Mouse (Mus musculus): ENCODE measurements at regions not wholly inside any gene's neighbourhood (a gene's known extent, or its start where the extent isn't known, plus 50 kb on each side); places are given as distances from the start of the nearest gene placed in this dataset.

- Histone ChIP-seq H3K36me3 (no peaks in the 10 kb centered on the region), H3K27me3 (replicated peaks) (no peaks in the 10 kb centered on the region), H3K27ac (replicated peaks) (no peak overlapping the region), H3K4me1 (no peaks in the 10 kb centered on the region), H3K9ac (no peak overlapping the region), H3K4me2 (no peak overlapping the region), H3K9me3 (0 out of 2 replicates have a peak, but pooled peaks cover 6% of the 10 kb centered on the region), H3K4me3 (no peak overlapping the region)
- ATAC-seq (ENCODE audit: extremely low read depth, insufficient number of reproducible peaks, low FRiP score, low TSS enrichment): no peak
- 76% methylated on average over 5 of the region's 5 CpGs for WGBS
Observed at GRCm38 (mm10) chr10:67439844-67440243, 95.4 kb upstream of the Egr2 start.

DNA sequence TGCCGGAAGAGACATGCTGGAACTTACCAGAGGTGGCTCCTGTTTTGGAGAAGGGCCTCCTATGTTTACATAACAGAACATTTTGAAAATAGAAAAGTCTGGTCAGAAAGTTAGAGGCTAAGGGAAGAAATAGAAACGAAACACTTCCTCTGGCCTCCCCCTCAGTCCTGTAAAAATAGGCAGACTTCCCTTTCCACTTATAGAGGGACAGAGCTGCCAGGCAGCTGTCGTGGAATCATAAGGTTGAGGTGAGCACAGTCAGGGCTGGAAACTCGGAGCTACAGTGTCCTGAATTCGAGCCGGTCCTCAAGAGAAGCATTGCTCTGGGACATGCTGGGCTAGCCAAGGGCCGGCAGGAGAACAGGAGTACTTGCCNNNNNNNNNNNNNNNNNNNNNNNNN lies 94.0 kb upstream of the Egr2 start:
- no peak for ATAC-seq (ENCODE audit: extremely low read depth, insufficient number of reproducible peaks, low FRiP score, low TSS enrichment)
- H3K9ac ChIP-seq: no peak overlapping the region
- H3K27ac ChIP-seq (replicated peaks): no peak overlapping the region
- no peak overlapping the region for H3K4me3 ChIP-seq
- no peaks in the 10 kb centered on the region for H3K36me3 ChIP-seq
- no peaks in the 10 kb centered on the region for H3K27me3 ChIP-seq (replicated peaks)
- 0 out of 2 replicates have a peak, but pooled peaks cover 6% of the 10 kb centered on the region for H3K9me3 ChIP-seq
- H3K4me1 ChIP-seq: no peaks in the 10 kb centered on the region
- 49% methylated on average over 7 of the region's 7 CpGs for WGBS
- H3K4me2 ChIP-seq: no peak overlapping the region

- no peaks in the 10 kb centered on the region for H3K4me1 ChIP-seq
- H3K4me3 ChIP-seq: no peak overlapping the region
- no peak for ATAC-seq (ENCODE audit: extremely low read depth, insufficient number of reproducible peaks, low FRiP score, low TSS enrichment)
- no peaks in the 10 kb centered on the region for H3K36me3 ChIP-seq
- H3K9me3 ChIP-seq: peaks cover 7% of the 10 kb centered on the region; the same call in 1 of the 2 replicates
- H3K9ac ChIP-seq: no peak overlapping the region
- no peak overlapping the region for H3K27ac ChIP-seq (replicated peaks)
- H3K27me3 ChIP-seq (replicated peaks): no peaks in the 10 kb centered on the region
- 71% methylated on average over 6 of the region's 6 CpGs for WGBS
- no peak overlapping the region for H3K4me2 ChIP-seq
Observed at GRCm38 (mm10) chr10:67448875-67449274, 86.4 kb upstream of the Egr2 start.

DNA sequence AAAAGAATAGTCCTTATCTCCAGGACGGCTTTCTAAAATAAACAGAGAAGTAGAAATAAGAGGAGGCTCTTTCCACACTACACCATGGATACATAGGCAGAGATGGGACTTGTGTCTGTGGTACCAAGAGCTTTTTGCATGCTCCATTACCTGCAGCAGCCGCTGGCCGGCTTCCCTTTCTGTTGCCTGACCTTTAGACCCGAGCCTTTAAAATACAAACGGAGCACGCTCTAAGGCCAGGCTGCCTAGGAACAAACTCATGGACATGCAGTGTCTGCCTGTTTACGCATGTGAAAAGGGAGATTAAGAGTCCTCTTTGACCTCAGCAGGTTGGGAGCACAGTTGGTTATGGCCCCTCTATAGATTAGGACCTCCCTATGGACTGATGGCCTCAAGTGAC lies 81.1 kb upstream of the Egr2 start:
- WGBS: 61% methylated on average over 7 of the region's 7 CpGs
- no peak overlapping the region for H3K9ac ChIP-seq
- no peak overlapping the region for H3K4me3 ChIP-seq
- no peak overlapping the region for H3K4me2 ChIP-seq
- no peaks in the 10 kb centered on the region for H3K9me3 ChIP-seq
- H3K36me3 ChIP-seq: no peaks in the 10 kb centered on the region
- ATAC-seq (ENCODE audit: extremely low read depth, insufficient number of reproducible peaks, low FRiP score, low TSS enrichment): no peak
- H3K4me1 ChIP-seq: peaks cover 4% of the 10 kb centered on the region; the same call in 1 of the 2 replicates
- H3K27ac ChIP-seq (replicated peaks): no peak overlapping the region
- H3K27me3 ChIP-seq (replicated peaks): no peaks in the 10 kb centered on the region

GRCm38 (mm10) chr10:67458447-67459272 lies 76.6 kb upstream of the Egr2 start:
- 21% methylated on average over 22 of the region's 22 CpGs for WGBS
- ATAC-seq (ENCODE audit: extremely low read depth, insufficient number of reproducible peaks, low FRiP score, low TSS enrichment): no peak
- peak overlapping the region; percentile 16; the same call in 1 of the 2 replicates for H3K4me3 ChIP-seq

DNA sequence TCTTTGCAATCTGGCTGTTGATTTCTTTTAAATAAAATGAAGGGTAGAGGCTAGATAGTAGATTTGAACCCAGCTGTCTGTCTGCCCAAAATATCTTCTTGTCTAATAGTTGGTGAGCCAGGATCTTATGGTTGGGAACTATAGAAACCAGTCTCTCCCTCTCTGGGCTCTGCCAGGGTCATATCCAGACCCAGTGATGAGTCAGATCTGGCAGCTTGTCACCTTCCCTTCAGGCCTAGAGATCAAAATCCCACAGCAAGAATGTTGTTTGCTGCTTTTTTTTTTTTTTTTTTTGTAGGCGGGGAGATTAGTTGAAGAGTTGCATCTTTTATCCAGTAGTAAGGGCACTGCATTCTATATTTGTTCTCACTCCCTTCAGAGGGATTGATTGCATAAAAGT lies 74.0 kb upstream of the Egr2 start:
- Histone ChIP-seq H3K4me2 (no peak overlapping the region), H3K36me3 (no peaks in the 10 kb centered on the region), H3K4me3 (no peak overlapping the region), H3K4me1 (peaks cover 4% of the 10 kb centered on the region; the same call in 1 of the 2 replicates), H3K9me3 (no peaks in the 10 kb centered on the region), H3K9ac (no peak overlapping the region), H3K27ac (replicated peaks) (no peak overlapping the region), H3K27me3 (replicated peaks) (no peaks in the 10 kb centered on the region; the same call in 1 of the 2 replicates)
- no peak for ATAC-seq (ENCODE audit: extremely low read depth, insufficient number of reproducible peaks, low FRiP score, low TSS enrichment)
- WGBS: 64% methylated on average over 1 of the region's 1 CpGs

More at GRCm38 (mm10) chr10:67458447-67459272, 76.6 kb upstream of the Egr2 start:
- peak overlapping the region; percentile 58 for H3K4me2 ChIP-seq
- no peak overlapping the region; the same call in 1 of the 2 replicates for H3K9ac ChIP-seq
- peaks cover 4% of the 10 kb centered on the region; the same call in 1 of the 2 replicates for H3K4me1 ChIP-seq
- H3K27me3 ChIP-seq (replicated peaks): no peaks in the 10 kb centered on the region
- H3K27ac ChIP-seq (replicated peaks): no peak overlapping the region
- no peaks in the 10 kb centered on the region for H3K9me3 ChIP-seq
- no peaks in the 10 kb centered on the region for H3K36me3 ChIP-seq

GRCm38 (mm10) chr10:67461862-67462261 lies 73.4 kb upstream of the Egr2 start:
- H3K9me3 ChIP-seq: no peaks in the 10 kb centered on the region
- H3K27ac ChIP-seq (replicated peaks): no peak overlapping the region
- no peak overlapping the region for H3K4me3 ChIP-seq
- no peaks in the 10 kb centered on the region for H3K36me3 ChIP-seq
- WGBS: 25% methylated on average over 1 of the region's 1 CpGs
- no peak for ATAC-seq (ENCODE audit: extremely low read depth, insufficient number of reproducible peaks, low FRiP score, low TSS enrichment)
- no peaks in the 10 kb centered on the region; the same call in 1 of the 2 replicates for H3K27me3 ChIP-seq (replicated peaks)
- no peak overlapping the region for H3K4me2 ChIP-seq
- peaks cover 4% of the 10 kb centered on the region; the same call in 1 of the 2 replicates for H3K4me1 ChIP-seq
- H3K9ac ChIP-seq: no peak overlapping the region

DNA sequence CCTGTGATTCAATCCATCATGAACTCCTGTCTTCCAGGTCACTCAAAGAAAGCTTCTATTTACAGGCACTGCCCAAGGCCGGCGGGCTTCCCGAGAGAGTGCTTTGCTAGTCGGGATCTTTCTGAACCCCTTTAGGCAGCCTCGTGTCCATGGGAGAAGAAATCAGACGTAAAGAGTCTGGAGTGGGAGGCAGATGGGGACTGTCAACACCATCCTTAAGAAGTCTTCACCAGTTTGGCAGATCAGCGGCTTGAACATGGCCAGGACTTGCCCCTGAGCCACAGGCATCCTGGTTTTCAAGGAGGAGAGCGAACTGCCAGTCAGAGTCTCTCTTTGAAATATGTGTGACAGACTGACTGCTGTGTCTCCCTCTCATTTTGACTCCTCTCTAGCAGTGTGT lies 66.6 kb upstream of the Egr2 start:
- 24% methylated on average over 8 of the region's 8 CpGs for WGBS

GRCm38 (mm10) chr10:67473016-67473415 lies 62.3 kb upstream of the Egr2 start:
- H3K9ac ChIP-seq: no peak overlapping the region
- no peaks in the 10 kb centered on the region for H3K9me3 ChIP-seq
- no peak overlapping the region for H3K4me3 ChIP-seq
- no peaks in the 10 kb centered on the region for H3K27me3 ChIP-seq (replicated peaks)
- no peak overlapping the region for H3K4me2 ChIP-seq
- no peaks in the 10 kb centered on the region for H3K36me3 ChIP-seq
- no peak for ATAC-seq (ENCODE audit: extremely low read depth, insufficient number of reproducible peaks, low FRiP score, low TSS enrichment)
- WGBS: 78% methylated on average over 6 of the region's 6 CpGs
- H3K4me1 ChIP-seq: peaks cover 6% of the 10 kb centered on the region; the same call in 1 of the 2 replicates
- H3K27ac ChIP-seq (replicated peaks): no peak overlapping the region

More for the DNA sequence above, 66.6 kb upstream of the Egr2 start:
- Histone ChIP-seq H3K36me3 (no peaks in the 10 kb centered on the region), H3K27me3 (replicated peaks) (no peaks in the 10 kb centered on the region; the same call in 1 of the 2 replicates), H3K9me3 (no peaks in the 10 kb centered on the region), H3K9ac (peak overlapping the region; percentile 44; the same call in 1 of the 2 replicates), H3K4me1 (peaks cover 3% of the 10 kb centered on the region; the same call in 1 of the 2 replicates), H3K4me2 (peak overlapping the region; percentile 46), H3K4me3 (no peak overlapping the region), H3K27ac (replicated peaks) (no peak overlapping the region)
- no peak for ATAC-seq (ENCODE audit: extremely low read depth, insufficient number of reproducible peaks, low FRiP score, low TSS enrichment)

DNA sequence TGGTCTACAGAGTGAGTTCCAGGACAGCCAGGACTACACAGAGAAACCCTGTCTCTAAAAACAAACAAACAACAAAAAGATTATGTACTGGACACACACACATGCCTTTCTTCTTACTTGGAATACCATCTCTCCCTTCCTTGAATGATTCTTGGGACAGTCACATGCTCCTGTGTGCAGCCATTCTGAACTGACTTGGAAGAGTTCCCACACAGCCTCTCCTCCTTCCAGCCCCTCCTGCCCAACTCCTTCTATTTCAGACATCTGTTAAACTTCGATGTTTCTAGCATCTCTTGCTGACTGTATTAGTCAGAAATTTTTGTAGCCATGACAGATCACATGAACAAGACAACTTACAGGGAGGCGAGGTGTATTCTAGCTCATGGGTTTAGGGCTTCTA lies 60.9 kb upstream of the Egr2 start:
- Histone ChIP-seq H3K36me3 (no peaks in the 10 kb centered on the region), H3K4me3 (no peak overlapping the region), H3K9ac (no peak overlapping the region), H3K27me3 (replicated peaks) (no peaks in the 10 kb centered on the region), H3K4me2 (no peak overlapping the region), H3K4me1 (0 out of 2 replicates have a peak, but pooled peaks cover 3% of the 10 kb centered on the region), H3K9me3 (no peaks in the 10 kb centered on the region), H3K27ac (replicated peaks) (no peak overlapping the region)
- ATAC-seq (ENCODE audit: extremely low read depth, insufficient number of reproducible peaks, low FRiP score, low TSS enrichment): no peak
- WGBS: 62% methylated on average over 2 of the region's 2 CpGs

- H3K27ac ChIP-seq (replicated peaks): no peak overlapping the region
- ATAC-seq (ENCODE audit: extremely low read depth, insufficient number of reproducible peaks, low FRiP score, low TSS enrichment): no peak
- 56% methylated on average over 14 of the region's 14 CpGs for WGBS
- no peak overlapping the region for H3K4me2 ChIP-seq
- H3K27me3 ChIP-seq (replicated peaks): no peaks in the 10 kb centered on the region
- H3K4me3 ChIP-seq: no peak overlapping the region
- no peak overlapping the region for H3K9ac ChIP-seq
- no peaks in the 10 kb centered on the region for H3K36me3 ChIP-seq
- peaks cover 13% of the 10 kb centered on the region for H3K9me3 ChIP-seq
- no peaks in the 10 kb centered on the region for H3K4me1 ChIP-seq
Observed at GRCm38 (mm10) chr10:67482268-67482667, 53.0 kb upstream of the Egr2 start.

DNA sequence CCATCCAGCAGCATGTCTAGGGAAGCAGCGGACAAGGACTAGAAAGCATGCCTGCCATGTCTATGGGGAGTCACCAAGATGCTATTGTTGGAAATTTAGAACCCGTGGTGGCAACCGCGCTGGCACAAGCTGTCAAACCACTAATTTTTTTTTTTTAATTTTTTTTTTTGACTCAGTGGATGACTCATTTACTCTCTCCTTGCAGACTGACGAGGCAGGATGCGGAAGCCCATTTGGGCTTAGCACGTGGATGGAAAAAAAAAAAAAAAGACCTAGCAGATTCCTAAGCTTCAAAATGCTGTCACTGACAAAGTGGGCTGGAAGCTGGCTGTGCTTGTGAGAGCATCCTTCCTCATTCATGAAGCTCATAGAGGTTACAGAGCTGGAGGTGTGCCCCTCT lies 51.9 kb upstream of the Egr2 start:
- Histone ChIP-seq H3K4me1 (no peaks in the 10 kb centered on the region), H3K9ac (no peak overlapping the region), H3K4me2 (no peak overlapping the region), H3K4me3 (no peak overlapping the region), H3K27me3 (replicated peaks) (no peaks in the 10 kb centered on the region), H3K27ac (replicated peaks) (no peak overlapping the region), H3K36me3 (no peaks in the 10 kb centered on the region), H3K9me3 (peaks cover 13% of the 10 kb centered on the region)
- no peak for ATAC-seq (ENCODE audit: extremely low read depth, insufficient number of reproducible peaks, low FRiP score, low TSS enrichment)
- 70% methylated on average over 7 of the region's 7 CpGs for WGBS

Data from heart, embryonic 13.5 days (tissue).